Mouse (Mus musculus) mature B cell (primary cell): Measurements from ENCODE around the gene Adgra3.

Experiments used
- in situ Hi-C: fragments of 300-500 bp; cut with MboI; formaldehyde crosslinking; loops from 2 replicates; pipeline ENCODE4 v1.14.3; 2019

Adgra3 gene

DNA sequence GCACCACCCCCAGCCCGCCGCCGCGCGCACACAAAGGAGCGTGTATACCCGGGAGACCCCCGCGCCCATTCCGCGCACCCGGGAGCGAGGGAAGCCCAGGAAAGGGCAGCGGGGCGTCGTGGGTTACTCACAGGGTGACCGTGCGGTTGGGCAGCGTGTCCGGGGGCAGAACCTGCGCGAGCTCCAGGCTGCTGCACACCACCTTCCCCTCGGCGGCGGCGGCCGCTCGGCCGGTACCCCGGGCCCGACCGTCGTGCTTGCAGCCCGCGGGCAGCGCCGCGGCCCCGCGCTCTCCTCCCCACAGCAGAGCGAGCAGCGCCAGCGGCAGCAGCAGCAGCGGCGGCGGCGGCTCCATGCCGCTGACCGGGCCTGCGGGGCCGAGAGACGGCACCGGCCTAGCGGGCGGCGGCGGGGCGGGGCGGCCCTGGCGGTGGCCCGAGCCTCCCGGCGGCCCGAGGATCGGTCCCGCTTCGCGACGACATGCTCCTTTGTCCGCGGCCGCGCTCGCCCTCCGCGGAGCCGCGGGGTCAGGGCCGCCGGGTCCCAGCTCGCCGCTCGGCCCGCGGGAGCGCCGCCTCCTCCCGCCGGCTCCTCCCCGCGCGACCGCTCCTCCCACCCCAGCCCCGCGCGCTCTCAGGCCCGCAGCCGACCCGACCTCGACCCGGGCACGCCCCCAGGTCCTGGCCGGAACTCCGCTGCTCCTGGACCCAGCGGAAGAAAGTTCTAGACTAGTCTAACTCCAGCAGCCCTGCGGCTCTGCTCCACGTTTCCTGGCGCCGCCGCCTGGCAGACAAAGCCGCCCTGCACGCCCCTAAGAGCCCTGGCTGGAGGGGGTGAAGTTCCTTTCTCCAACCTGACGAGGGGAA, at the start of gene Adgra3:
Gene Adgra3, minus strand, starts transcription at position 586 of the 866 bp plus-strand sequence.
- in situ Hi-C loops, result no loop called here

DNA sequence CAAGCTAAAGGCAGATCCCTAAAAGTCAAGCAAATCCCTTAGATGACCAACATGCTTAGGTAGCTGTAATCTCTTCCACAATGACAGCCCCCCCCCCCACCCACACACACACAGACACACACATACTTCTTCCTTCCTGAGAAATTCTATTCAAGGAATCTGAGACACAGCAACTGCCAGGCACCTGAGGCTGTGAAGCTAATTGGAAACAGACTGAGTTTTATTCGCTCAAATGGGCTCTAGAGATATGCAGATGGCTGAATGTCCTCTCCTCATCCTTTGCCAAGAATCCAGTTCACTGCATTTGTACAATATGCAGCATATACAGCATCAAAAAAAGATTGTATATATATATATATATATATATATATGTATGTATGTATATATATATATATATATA, 24.6 kb upstream of the Adgra3 start:
- in situ Hi-C loops, result no loop called here

DNA sequence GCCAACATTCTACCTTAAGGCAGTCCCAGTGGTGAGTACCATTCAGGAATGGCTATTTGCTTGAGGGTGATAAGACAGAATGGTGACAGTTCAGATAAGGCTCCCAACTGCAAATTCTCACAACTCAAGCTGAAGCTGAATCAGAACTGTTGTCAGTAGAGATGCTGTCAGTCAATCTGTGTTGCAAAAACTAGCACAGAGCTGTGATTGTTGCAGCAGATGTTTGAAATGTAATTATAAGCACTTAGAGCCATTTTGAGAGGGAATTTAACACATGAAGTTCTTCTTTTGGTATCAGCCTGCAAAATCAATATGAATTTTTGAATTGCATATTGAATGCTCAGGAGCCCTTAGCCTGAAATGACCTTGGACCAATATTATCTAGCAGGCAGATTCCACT, 15.4 kb upstream of the Adgra3 start:
- in situ Hi-C loops, result no loop called here

DNA sequence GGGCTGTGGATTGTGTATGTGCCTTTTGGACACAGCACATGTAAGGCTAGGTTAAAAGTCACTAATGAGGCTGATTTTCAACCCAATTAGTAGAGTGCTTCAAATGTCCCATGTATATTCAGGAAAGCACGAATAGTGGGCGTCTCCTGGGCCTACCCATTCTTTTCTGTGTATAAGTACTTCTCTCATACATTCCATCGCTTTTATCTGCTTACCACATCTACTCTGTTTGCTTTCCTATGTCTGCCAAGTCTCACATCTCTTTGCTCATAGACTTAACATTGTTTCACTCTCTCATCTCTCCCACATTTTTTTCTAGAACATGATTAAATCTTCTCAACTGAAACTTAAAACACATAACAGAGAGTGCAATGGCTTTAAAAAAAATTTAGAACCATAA, 5.4 kb upstream of the Adgra3 start:
- in situ Hi-C loops, result no loop called here

DNA sequence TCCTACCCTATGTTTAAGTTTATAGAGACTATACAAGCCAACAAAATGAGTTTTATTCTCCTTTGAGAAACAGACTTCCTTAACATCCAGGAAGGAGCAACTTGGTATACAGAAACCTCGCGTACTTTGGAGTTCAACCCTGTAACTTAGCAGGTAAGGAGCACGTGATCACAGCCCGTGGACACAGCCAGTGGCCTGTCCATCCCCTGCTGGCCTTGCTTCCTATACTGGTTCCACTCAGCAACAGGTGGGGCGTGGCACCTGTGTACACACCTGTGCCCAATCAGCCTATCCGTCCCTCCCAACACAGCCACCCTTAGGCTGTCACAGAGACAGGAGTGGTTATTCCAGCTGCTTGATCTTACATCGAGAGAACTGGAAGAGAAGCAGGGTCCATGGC, 780 bp upstream of the Adgra3 start:
- in situ Hi-C loops, result no loop called here

DNA sequence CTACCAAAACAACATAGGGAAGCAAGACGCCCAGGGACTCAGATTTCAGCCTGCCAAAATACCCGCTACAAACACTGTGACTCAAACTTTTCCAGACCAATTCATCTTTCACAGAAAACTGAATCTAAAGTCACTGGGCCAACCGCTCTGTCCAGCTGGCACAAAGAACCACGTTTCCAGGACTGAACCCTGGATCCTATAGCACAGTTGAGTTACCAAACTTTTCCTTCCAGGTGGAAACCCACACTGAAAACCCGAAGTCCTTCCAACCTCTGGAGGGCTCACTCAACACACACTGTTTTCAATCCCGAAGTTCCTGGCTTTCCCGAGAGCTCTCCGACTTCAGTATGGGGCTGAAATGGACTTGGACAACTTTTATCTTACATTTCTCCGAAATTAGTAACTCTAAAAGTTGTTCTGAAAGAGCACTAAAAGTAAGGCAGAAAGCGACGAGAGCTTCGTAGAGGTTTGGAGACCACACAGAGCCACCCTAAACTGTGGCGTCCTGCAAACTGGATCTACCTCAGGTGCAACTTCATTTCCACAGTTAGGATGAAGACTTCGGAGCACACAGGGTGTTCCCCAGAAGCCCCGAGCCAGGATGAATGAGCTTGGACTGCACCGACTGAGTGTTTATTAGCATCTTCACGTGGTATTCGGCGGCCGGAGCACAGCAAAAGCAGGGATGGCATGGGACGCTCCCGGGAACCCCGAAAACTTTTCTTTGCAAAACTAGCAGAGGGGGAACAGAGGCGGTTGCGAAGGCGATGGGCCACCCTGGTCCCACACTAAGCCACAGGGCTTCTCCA, 990 bp downstream of the Adgra3 start:
- in situ Hi-C loops, result no loop called here

DNA sequence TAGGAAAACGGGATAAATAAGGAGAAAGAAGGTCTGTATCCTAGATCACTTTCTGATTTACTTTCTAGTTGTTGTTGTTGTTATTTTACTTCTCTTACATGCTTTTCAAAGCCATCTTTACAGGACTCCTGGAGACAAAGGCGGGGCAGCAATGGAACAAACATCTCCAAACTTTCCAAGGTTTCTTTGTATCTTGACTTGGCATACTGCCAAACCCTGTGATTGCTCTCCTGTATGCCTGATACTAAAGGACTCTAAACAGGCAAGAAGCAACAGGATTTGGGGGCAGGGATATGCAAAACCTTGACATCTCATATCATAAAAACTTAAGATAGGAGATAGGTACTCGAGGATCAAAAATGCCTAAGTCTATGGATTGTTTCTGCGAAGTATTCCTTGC, 6.3 kb downstream of the Adgra3 start:
- in situ Hi-C loops, result no loop called here

DNA sequence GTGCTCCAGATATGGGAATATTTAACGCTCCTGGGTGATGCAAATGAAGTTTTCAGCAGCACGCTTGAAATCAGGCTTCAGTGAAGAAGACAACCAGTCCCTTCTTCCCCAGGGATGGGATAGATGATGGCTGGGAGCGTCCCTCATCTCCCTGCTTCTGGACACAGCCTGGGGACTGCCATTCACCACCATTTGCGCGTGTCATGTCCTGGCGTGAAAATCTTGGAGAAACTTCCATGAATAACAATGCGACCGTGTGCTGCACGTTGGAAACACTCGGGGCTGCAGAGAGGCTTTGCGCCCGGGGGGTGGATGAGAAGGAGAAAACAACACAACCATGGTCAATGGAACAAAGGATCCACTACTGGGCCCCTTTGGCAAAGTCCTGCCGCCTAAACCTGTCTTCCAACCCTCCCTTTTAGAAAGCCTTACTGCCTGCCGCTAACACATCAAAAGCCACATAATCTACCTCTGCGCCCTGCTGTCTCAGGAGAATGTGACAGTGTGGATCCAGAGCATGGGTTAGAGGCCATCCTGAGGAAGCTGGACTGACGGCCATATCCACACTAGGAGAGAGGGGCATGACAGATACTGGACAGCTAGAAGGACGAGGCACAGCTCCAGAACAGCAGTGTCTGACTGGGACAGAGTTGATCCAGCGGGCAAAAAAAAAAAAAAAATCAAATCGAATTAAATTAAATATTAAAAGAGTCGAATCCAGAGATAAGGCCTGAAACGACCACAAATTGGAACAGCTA, 8.0 kb downstream of the Adgra3 start:
- in situ Hi-C loops, result no loop called here

DNA sequence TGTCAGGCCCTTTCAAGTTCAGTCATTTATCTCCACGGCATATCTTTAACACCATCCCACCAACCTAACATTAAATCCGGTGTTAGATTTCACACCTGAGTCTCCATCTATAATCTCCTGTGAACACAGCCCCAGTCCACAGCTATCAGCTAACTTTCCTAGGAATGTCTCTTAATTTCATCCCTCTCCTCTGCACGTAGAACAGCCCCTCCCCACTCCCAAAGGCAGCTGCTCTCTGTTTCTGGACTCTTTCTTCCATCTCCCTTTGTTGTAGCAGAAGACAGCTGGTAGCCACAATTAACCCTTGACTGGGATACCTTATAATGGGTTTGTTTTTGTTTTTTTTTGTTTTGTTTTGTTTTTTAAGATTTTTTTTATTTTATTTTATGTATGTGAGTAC, 8.8 kb downstream of the Adgra3 start:
- in situ Hi-C loops, result no loop called here

DNA sequence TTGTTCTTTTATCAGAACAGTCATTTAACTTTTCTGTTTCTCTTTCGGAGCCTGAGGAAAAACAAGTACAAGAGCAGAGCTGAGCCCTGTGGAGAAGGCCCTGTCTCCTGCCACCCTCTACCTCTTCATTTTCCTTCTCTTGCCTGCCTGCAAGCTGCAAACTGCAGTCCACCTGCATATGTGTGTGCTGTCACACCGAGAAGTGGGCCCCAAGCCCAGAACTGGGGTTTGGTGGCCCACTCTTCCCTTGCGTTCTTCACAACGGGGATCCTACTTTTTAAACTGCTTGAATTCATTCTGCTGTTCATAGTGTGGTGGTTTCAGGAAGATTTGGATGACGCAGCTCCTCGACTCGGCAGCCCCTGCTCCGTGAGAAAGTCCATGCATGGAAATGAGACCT, 9.3 kb downstream of the Adgra3 start:
- in situ Hi-C loops, result no loop called here

DNA sequence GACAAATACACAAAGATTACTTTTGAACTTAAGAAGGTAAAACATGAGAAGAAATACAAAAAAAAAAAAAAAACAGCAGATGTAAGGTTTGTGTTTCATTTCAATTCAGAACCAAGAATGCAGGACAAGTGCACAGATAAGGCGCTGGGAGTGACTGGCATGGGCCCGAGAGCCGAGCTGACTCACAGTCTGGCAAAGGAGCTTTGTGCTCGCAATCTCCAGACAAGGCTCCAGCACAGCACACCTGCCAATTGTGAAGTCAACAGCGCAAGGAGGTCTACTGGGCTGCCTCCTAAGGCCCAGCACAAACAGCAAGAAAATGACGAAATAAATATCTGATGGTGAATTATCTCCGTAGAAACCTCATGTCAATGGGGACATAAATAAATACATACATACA, 9.8 kb downstream of the Adgra3 start:
- in situ Hi-C loops, result no loop called here

DNA sequence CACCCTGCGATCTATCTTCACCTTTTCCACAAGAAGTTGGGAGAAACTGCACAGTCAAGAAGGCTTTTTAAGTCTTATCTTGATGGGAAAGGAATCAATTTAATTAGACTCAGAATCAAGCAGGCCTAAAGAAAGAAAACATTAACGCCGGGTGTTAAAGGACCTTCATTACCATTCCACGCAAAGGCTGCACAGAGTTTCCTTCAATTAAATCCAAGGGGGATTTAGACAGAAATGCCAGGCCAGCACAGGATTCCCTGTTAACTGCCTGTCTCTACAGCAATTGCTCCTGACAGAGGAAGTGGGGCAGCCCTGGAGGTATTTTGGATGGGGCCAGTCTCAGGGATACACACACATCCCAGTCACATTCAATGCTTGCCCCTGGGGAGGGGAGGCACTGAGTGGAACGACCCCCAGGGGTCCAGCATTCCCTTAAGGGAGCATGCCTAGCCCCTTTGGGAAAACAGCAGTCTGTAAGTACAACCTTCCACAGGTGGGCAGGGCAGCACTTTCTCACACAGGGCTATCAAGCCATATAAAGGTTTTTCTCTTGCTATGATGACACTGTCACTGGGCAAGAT, 10.4 kb downstream of the Adgra3 start:
- in situ Hi-C loops, result no loop called here

DNA sequence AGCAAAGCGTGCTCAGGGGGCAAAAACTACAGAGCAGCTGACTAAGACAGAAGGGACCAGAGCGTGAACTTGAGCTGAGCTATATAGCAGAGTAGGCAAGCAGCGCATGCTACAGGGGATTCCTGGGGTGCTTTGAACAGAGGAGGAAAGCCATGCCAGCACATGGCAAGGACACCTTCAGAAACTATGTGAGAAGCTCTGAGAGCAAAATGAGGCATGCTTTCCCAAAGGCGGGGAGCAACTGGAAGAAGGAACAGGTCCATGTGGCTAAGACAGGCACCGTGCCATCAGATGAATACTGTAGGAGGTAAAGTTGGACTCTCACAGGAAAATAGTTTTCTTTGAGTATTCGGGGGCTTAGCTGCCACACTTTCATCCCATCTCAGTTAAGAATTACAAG, 13.6 kb downstream of the Adgra3 start:
- in situ Hi-C loops, result no loop called here

DNA sequence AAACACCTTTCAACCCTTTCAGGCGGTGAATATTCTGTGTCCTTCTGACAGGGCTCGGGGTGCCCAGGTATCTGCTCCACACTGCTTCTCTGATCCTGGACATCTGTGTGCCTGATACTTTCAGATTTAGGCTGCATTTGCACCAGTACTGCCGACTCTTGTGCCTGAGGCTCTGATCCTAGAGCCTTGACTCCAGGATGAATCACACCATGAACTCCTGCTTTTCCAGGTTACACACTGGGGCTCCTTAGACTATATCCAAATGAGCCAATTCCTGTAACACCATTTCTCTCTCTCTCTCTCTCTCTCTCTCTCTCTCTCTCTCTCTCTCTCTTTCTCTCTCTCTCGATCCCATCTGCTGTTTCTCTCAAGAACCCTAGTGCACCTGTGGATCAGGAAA, 15.1 kb downstream of the Adgra3 start:
- in situ Hi-C loops, result no loop called here

DNA sequence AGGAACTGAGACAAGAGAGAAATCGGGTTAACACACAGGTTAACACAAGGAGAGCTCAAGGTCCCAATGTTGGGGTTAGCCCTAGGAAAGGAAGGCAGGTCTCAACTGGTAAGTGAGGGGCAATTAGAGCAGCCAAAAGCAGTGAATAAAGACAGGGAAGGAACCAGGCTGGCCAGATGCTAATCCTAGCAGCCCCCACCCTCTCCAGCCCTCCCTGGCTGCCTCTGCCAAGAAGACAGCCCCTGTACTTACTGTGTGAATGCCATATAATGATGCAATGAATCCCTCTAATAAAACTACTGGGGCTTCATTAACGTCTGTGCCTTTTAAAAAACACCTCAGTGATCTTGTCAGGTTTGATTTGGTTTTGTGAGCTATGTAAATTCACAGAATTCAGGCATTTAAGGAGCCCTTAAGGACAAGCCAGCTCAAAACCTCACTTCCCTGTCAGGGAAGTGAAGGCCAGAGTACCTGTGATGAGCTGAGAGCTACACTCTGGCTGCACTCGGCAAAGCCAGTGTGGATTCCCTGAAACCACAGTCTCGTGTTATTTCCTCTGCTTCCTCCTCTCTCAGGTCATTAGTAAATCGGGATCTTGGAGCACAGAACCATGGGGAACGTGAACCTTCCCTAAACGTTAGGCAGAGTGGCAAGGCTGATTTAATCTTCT, 16.4 kb downstream of the Adgra3 start:
- in situ Hi-C loops, result no loop called here

DNA sequence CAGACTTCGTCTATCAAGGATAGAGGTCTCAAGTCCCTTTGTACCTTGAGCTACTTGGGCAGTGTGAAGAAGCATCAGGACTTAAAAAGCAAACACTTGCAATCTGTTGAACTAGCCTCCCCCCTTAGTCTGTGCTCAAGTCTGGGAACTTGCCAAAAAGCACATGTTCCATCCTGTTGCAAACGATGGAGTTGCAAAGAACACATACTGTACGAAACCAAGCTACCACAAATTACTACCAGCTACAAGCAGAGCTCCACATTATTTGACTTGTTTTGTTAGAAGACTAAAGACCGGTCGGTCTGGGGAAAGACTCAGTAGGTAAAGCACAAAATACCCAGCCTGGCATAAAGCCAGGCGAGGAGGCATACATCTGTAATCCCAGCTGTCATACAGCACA, 19.3 kb downstream of the Adgra3 start:
- in situ Hi-C loops, result no loop called here

DNA sequence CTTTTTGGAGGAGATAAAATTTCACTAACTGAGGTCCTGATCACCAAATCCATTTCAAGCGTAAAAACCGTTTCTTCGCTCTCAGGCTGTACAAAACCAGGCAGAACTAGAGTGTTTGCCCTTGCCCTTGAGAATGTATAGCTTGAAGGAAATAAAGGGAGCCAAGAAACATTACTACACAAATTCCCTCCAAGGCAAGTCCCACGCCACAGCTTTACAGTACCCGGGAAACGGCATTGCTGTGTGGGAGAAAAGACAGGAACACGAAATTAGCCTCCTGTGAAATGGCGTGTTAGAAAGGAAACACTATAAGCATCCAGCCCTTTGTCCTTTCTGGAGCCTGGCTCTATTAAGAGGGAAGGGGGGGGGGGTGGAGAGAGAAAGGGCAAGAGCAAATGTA, 21.1 kb downstream of the Adgra3 start:
- in situ Hi-C loops, result no loop called here

DNA sequence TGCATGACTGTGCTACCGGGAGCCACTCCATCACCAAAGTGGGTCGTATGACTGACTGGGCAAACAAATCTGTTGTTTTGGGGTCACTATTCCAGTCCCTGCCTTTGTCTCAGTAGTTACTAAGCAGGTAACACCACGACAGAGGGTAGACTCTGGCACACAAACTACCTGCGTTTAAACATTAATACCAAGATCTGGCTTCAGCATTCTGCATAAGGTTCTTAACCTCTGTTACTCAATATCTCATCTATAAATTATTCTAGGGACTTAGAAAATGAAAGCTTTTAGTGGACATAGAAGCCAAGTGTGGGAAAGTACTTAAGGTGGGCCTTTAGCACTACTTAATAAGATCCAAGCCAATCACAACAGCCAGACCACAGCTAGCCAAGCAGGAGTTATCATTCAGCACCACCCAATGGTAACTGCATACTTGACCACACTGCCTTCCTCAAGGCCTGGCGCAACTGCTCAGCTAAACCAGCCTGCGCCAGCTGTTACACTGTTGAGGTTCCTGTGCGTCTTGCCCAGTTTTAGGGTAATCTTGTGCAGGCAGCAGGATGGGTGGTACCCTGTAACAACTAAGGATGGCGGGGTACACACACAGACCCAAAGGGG, 23.8 kb downstream of the Adgra3 start:
- in situ Hi-C loops, result no loop called here

DNA sequence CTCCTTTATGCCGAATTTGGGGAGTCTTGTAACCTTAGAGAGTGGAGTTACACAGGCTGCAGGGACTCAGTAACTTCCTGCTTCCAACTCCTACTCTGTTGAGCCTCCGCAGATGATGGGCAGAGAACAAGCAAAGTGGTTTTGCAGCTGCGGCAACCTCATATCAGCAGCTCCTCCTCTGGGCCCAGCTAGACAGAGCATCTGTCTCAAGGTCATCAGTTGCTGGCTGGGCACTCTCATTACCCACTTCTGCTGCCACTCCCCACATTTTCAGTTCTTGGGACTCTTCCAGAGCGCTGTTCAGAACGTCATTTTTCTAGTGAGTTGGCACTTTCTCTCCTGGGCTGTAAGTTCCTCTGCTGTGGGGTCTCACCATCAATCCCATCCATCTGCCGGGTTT, 24.6 kb downstream of the Adgra3 start:
- in situ Hi-C loops, result no loop called here

DNA sequence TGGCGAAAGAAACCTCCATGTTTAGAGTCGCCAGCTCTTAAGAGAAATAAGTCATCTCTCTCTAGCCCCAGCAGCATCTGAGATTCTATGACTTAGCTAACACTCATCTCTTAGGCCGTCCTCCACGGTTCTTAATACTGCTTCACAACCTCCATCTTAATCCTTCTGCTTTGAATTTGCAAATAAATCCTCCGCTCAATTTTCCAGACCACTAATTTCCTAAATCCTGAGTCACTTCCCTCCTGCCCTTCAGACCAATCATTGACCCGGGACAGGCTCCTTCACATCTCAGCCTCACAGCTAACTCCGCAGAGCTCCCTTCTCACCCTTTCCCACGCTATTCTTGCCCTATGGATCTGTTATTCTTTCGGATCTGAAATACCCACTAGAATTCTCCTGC, 25.1 kb downstream of the Adgra3 start:
- in situ Hi-C loops, result no loop called here

DNA sequence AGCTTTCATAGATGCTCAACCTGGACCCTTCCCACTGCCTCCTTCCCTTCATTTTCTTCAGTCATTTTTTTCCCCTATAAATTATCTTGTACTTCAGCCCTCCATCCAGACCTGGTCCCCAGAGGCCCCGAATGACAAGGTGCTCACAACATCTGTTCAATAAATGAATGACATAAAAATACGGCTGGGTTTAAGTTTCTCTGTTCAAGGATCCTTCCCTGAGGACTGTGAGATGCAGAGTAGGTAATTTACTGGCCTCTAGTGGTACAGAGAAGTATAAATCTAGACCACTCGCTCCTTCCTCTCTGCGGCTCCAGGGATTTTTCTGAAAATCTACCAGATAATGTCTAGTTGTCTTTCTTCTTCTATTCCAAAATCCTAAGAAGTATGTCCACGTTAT, 26.5 kb downstream of the Adgra3 start:
- in situ Hi-C loops, result no loop called here
